Mouse (Mus musculus): ENCODE data around the gene Cfap157.

DNA sequence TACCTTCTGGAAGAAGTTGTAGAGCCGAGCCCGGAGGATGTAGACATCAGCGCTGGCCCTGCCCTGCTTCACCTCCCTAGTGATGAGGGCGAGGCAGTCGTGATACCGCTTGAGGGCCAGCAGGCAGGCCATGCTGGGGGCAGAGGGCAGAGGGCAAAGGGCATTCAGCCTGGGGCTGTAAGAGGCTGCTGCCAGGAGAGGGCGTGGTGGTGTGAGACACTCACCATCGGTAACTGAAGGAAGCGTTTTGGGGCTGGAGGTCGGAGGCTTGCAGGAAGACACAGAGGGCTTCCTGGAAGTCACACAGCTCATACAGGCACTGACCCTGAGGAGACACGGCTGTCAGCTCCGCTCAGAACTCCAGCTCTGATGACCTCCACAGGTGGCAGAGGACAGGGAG is 12.3 kb downstream of the Cfap157 start:
- TF ChIP-seq POLR2A (IDR thresholded peaks at IDR 0.05; ENCODE audit: insufficient read depth, low read length) (no peak), CTCF (IDR thresholded peaks at IDR 0.05; ENCODE audit: low read depth, low read length) (peak; percentile 32)

All from ES-Bruce4 (cell line).